Comparison of ENCODE assay signal across 12 mouse cellular contexts in genomic region chr4:83925118-83925842, GRCm38 (mm10).
A peak's percentile ranks its signal among the peaks of the same experiment; 100 is the strongest.
DNase-seq lines count a peak whose midpoint lies in the region; ATAC-seq and TF ChIP-seq lines count a peak whose summit lies in the region.
"Had no signal": no experiment of that assay in that cellular context is flagged by ENCODE, and none has a peak within 500 bp of the region (broad histone marks: within the 10 kb centered on the region; RNA-seq: fewer than 3 reads in every experiment).

No protein-coding gene starts in this region.

- no peak for ATAC-seq in intestine, postnatal 0 days
- ATAC-seq in intestine, embryonic 15.5 days = no peak
- ATAC-seq in hindbrain, embryonic 11.5 days (ENCODE audit: low FRiP score) = no peak
- ATAC-seq in midbrain, embryonic 13.5 days = no peak

- H3K36me3 ChIP-seq in intestine, postnatal 0 days (ENCODE audit: control insufficient read depth, insufficient read depth) = no peaks in the 10 kb centered on the region
- H3K36me3 ChIP-seq in intestine, embryonic 15.5 days = no peaks in the 10 kb centered on the region
- H3K36me3 ChIP-seq in hindbrain, embryonic 11.5 days (ENCODE audit: control insufficient read depth, insufficient read depth, low read length) = no peaks in the 10 kb centered on the region
- H3K36me3 ChIP-seq in midbrain, embryonic 13.5 days = no peaks in the 10 kb centered on the region
- H3K36me3 ChIP-seq: hindbrain, embryonic 10.5 days; lung, embryonic 15.5 days had no signal

- no peaks in the 10 kb centered on the region for H3K9me3 ChIP-seq in intestine, postnatal 0 days (ENCODE audit: control insufficient read depth)
- no peaks in the 10 kb centered on the region for H3K9me3 ChIP-seq in intestine, embryonic 15.5 days
- H3K9me3 ChIP-seq in hindbrain, embryonic 11.5 days (ENCODE audit: control insufficient read depth, low read length) = no peaks in the 10 kb centered on the region
- no peaks in the 10 kb centered on the region for H3K9me3 ChIP-seq in midbrain, embryonic 13.5 days
- H3K9me3 ChIP-seq: lung, embryonic 15.5 days had no signal

- no peak overlapping the region for H3K4me3 ChIP-seq in intestine, postnatal 0 days (ENCODE audit: low read depth, low read length)
- H3K4me3 ChIP-seq in intestine, embryonic 15.5 days (replicated peaks) = no peak overlapping the region
- H3K4me3 ChIP-seq in hindbrain, embryonic 11.5 days (ENCODE audit: low read depth, low read length) = no peak overlapping the region
- H3K4me3 ChIP-seq in midbrain, embryonic 13.5 days (replicated peaks) = no peak overlapping the region
- H3K4me3 ChIP-seq: hindbrain, embryonic 10.5 days; lung, embryonic 15.5 days; myocyte had no signal

- WGBS in intestine, postnatal 0 days = 63% methylated on average over 8 of the region's 8 CpGs
- 49% methylated on average over 8 of the region's 8 CpGs for WGBS in intestine, embryonic 15.5 days
- 65% methylated on average over 8 of the region's 8 CpGs for WGBS in hindbrain, embryonic 11.5 days
- WGBS in midbrain, embryonic 13.5 days = 72% methylated on average over 8 of the region's 8 CpGs

- no peak overlapping the region for H3K4me2 ChIP-seq in intestine, postnatal 0 days (replicated peaks; ENCODE audit: low read depth)
- H3K4me2 ChIP-seq in intestine, embryonic 15.5 days (replicated peaks) = no peak overlapping the region
- no peak overlapping the region for H3K4me2 ChIP-seq in hindbrain, embryonic 11.5 days (replicated peaks; ENCODE audit: low read depth, low read length)
- H3K4me2 ChIP-seq in midbrain, embryonic 13.5 days (replicated peaks) = no peak overlapping the region
- H3K4me2 ChIP-seq: lung, embryonic 15.5 days had no signal

- no peaks in the 10 kb centered on the region for H3K4me1 ChIP-seq in intestine, postnatal 0 days (replicated peaks; ENCODE audit: control insufficient read depth, insufficient read depth, low read length)
- H3K4me1 ChIP-seq in intestine, embryonic 15.5 days (replicated peaks) = 0 out of 2 replicates have a peak, but pooled peaks cover 5% of the 10 kb centered on the region
- H3K4me1 ChIP-seq in hindbrain, embryonic 11.5 days (replicated peaks; ENCODE audit: control insufficient read depth, insufficient read depth, low read length) = no peaks in the 10 kb centered on the region
- no peaks in the 10 kb centered on the region for H3K4me1 ChIP-seq in midbrain, embryonic 13.5 days (replicated peaks)

- no peak overlapping the region for H3K27ac ChIP-seq in intestine, postnatal 0 days (ENCODE audit: low read depth, low read length)
- no peak overlapping the region for H3K27ac ChIP-seq in intestine, embryonic 15.5 days
- H3K27ac ChIP-seq in hindbrain, embryonic 11.5 days (ENCODE audit: low read depth, low read length) = no peak overlapping the region
- no peak overlapping the region for H3K27ac ChIP-seq in midbrain, embryonic 13.5 days
- H3K27ac ChIP-seq: lung, embryonic 15.5 days had no signal

- no peak overlapping the region for H3K9ac ChIP-seq in intestine, postnatal 0 days (ENCODE audit: low read depth, low read length)
- no peak overlapping the region for H3K9ac ChIP-seq in intestine, embryonic 15.5 days
- H3K9ac ChIP-seq in hindbrain, embryonic 11.5 days (ENCODE audit: low read depth, low read length) = no peak overlapping the region
- no peak overlapping the region for H3K9ac ChIP-seq in midbrain, embryonic 13.5 days (replicated peaks)
- H3K9ac ChIP-seq: lung, embryonic 15.5 days had no signal

- no peaks in the 10 kb centered on the region for H3K27me3 ChIP-seq in intestine, postnatal 0 days (replicated peaks; ENCODE audit: control insufficient read depth, insufficient read depth, low read length)
- H3K27me3 ChIP-seq in intestine, embryonic 15.5 days (replicated peaks) = no peaks in the 10 kb centered on the region
- no peaks in the 10 kb centered on the region for H3K27me3 ChIP-seq in hindbrain, embryonic 11.5 days (ENCODE audit: control insufficient read depth, insufficient read depth, low read length)
- H3K27me3 ChIP-seq in midbrain, embryonic 13.5 days = no peaks in the 10 kb centered on the region
- H3K27me3 ChIP-seq: lung, embryonic 15.5 days had no signal

- DNase-seq in adrenal gland, adult 2 months = peak; percentile 35
- DNase-seq in adrenal gland, adult 8-10 months = no peak
- peak; percentile 31 for DNase-seq in embryo, embryonic 10.5 days (ENCODE audit: low spot score)
- DNase-seq in kidney, postnatal 14 days = peak; percentile 42
- no peak for DNase-seq in hindbrain, embryonic 11.5 days (ENCODE audit: low spot score)
- DNase-seq: gastrocnemius, postnatal 36 days had no signal

- peak; percentile 33 for TF ChIP-seq CTCF in intestine, postnatal 0 days (IDR thresholded peaks at IDR 0.05; ENCODE audit: low read depth)

Comparison
In these comparisons a context has a peak if more than half of its experiments do, and no peak if none do; other contexts are left out.
1. DNase-seq: peak in adrenal gland, adult 2 months (single experiment), embryo, embryonic 10.5 days (single experiment) and kidney, postnatal 14 days (single experiment); none in adrenal gland, adult 8-10 months (single experiment) and hindbrain, embryonic 11.5 days (single experiment).